Mouse (Mus musculus) forebrain, postnatal 0 days (tissue): ENCODE measurements around the gene Srsf9. TPM values are rescaled to one million over a fixed set of nuclear protein-coding genes. Genes with fewer than 3 reads are reported as not detected.

Experiments
- ATAC-seq: fragments of 200-750 bp; cut with Nextera tagmentation; 2 replicates; pipeline ENCODE4 v1.8.0; 2017; ENCODE audit warnings: mild to moderate bottlenecking, moderate library complexity
- DNase-seq: peaks from one replicate; pipeline ENCODE4 v3.0.0-alpha.2; 2015
- H3K27ac ChIP-seq: fragments of 300-500 bp; sonication (generic); 2 replicates; pipeline ENCODE4 v1.5.1; 2014; ENCODE audit warnings: low read depth, mild to moderate bottlenecking, antibody characterized with exemption, low read length, moderate library complexity, mixed read lengths
- H3K27me3 ChIP-seq: fragments of 300-500 bp; sonication (generic); 2 replicates; pipeline ENCODE4 v1.6.1; 2014; ENCODE audit warnings: mild to moderate bottlenecking, low read length, mixed read lengths; ENCODE audit not compliant: insufficient read depth
- H3K36me3 ChIP-seq: fragments of 300-500 bp; sonication (generic); 2 replicates; pipeline ENCODE4 v1.6.1; 2014; ENCODE audit warnings: mild to moderate bottlenecking, moderate library complexity; ENCODE audit not compliant: insufficient read depth
- H3K4me1 ChIP-seq: fragments of 300-500 bp; sonication (generic); 2 replicates; pipeline ENCODE4 v1.6.1; 2014; ENCODE audit warnings: antibody characterized with exemption; ENCODE audit not compliant: insufficient read depth
- H3K4me2 ChIP-seq: fragments of 300-500 bp; sonication (generic); 2 replicates; pipeline ENCODE4 v1.6.1; 2014; ENCODE audit warnings: low read depth, mild to moderate bottlenecking, moderate library complexity
- H3K4me3 ChIP-seq: fragments of 300-500 bp; sonication (generic); 2 replicates; pipeline ENCODE4 v1.5.1; 2014; ENCODE audit warnings: low read depth, low read length, mixed read lengths
- H3K9ac ChIP-seq: fragments of 300-500 bp; sonication (generic); 2 replicates; pipeline ENCODE4 v1.6.1; 2014; ENCODE audit warnings: mild to moderate bottlenecking
- H3K9me3 ChIP-seq: fragments of 300-500 bp; sonication (generic); 2 replicates; pipeline ENCODE4 v1.6.1; 2016; ENCODE audit warnings: low read length
- CTCF ChIP-seq: sonication (generic); IDR thresholded peaks from 2 replicates; pipeline ENCODE4 v1.5.1; 2016; ENCODE audit warnings: antibody characterized with exemption, control low read depth, low read depth
- WGBS: fragments of 180-500 bp; shearing (Covaris S2); extraction: QIAGEN DNeasy Blood & Tissue Kit; methylation state at CpG from one replicate; pipeline ENCODE4 v1.1.7; 2014; 5-methylcytosine and 5-hydroxymethylcytosine counted together
- polyA plus RNA-seq: library from polyadenylated mRNA; unstranded; fragments of >200 nt; fragmentation: Nextera tagmentation; extraction: Ambion mirVana; gene quantifications from 2 replicates; pipeline ENCODE4 v1.2.1, GENCODE M21; 2015
- total RNA-seq: library from RNA; depleted of rRNA; stranded (reverse); fragments of >200 nt; gene quantifications from 2 replicates; pipeline ENCODE4 v1.2.3, GENCODE M21; 2014; rRNA removed

Gene Srsf9
- total RNA-seq = 43.7 and 49.9 TPM in 2 replicates
- 112 and 117 TPM in 2 replicates for polyA plus RNA-seq

DNA sequence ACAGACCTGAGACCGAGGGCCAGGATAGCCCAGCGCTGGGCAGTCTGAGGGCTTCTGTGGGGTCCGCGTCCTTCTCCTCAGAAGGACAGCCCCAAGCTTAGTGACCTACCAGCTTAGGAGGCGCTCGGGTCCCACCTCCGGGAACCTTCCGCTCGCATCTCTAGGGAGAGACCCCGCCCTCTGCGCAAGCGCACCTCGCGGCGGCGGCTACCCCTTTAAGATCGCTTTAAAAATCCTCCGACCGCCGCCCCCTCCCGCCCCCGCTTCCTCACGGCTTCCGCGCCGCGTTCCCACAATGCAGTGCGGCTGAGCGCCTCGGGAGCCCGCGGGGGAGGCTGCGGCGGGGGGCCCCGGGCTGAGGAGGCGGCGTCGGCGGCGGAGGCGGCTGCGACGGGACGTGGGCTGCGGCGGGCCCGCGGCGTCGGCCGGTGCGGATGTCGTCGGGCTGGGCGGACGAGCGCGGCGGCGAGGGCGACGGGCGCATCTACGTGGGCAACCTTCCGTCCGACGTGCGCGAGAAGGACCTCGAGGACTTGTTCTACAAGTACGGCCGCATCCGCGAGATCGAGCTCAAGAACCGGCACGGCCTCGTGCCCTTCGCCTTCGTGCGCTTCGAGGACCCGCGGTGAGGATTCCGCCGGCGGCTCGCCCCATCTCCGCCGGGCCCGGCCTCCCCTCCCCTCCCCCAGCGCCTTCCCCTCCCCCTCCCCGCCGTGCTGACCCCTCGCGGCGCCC is at the start of gene Srsf9:
Gene Srsf9 (plus strand): TSS at position 303 of the 735 bp plus-strand sequence.
- WGBS = under 1% methylated on average over 89 of the region's 97 CpGs
- TF ChIP-seq CTCF = no peak
- Histone ChIP-seq H3K4me1 (peaks cover 9% of the 10 kb centered on the region; the same call in 1 of the 2 replicates), H3K36me3 (peaks cover 21% of the 10 kb centered on the region), H3K27me3 (no peaks in the 10 kb centered on the region), H3K9me3 (no peaks in the 10 kb centered on the region), H3K4me3 (peak within 1 kb of the TSS; percentile 82), H3K27ac (peak within 1 kb of the TSS; percentile 84), H3K4me2 (peak within 1 kb of the TSS; percentile 90), H3K9ac (peak within 1 kb of the TSS; percentile 85)
- ATAC-seq = peak; percentile 95
- peak; percentile 97 for DNase-seq

DNA sequence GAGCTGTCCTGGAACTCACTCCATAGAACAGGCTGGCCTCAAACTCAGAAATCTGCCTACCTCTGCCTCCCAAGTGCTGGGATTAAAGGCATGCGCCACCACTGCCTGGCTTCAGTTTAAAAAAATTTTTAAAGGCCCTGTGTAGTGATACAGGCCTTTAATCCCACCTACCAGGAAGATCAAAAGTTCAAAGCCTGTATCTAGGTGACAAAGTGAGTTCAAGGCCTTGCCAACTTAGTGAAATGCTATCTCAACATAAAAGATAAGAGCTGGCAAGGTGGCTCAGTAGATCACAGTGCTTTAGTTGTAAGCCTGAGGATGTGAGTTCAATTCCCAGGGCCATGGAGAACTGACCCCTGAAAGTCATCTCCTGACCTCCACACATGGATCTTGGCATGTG is 48.9 kb upstream of the Srsf9 start:
- H3K27me3 ChIP-seq = no peaks in the 10 kb centered on the region
- WGBS = 85% methylated on average over 1 of the region's 1 CpGs
- H3K4me2 ChIP-seq = no peak overlapping the region
- DNase-seq (no peak), ATAC-seq (no peak)
- no peaks in the 10 kb centered on the region for H3K9me3 ChIP-seq
- H3K27ac ChIP-seq = no peak overlapping the region
- no peak for TF ChIP-seq CTCF
- H3K9ac ChIP-seq = no peak overlapping the region
- H3K4me3 ChIP-seq = no peak overlapping the region
- H3K4me1 ChIP-seq = peaks cover 8% of the 10 kb centered on the region
- H3K36me3 ChIP-seq = no peaks in the 10 kb centered on the region

DNA sequence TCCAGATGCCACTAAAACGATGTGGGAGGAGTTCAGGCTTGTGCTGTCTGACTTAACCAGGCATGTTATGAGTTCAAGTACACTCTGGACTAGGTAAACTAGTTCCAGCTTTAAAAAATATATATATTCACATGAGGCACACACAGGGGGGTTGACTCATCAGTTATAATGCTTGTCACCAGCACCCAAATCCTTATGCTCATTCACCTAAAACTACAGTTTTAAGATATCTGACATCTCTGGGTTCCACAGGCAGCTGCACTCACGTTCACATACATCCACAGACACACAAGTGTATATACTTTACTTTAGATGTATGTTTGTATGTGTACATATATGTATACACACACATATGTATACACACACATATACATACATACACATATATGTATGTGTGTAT is 48.2 kb upstream of the Srsf9 start:
- Histone ChIP-seq H3K4me3 (no peak overlapping the region), H3K27ac (no peak overlapping the region), H3K36me3 (peaks cover 5% of the 10 kb centered on the region; the same call in 1 of the 2 replicates), H3K9me3 (no peaks in the 10 kb centered on the region), H3K4me2 (no peak overlapping the region), H3K9ac (no peak overlapping the region), H3K4me1 (peaks cover 5% of the 10 kb centered on the region; the same call in 1 of the 2 replicates), H3K27me3 (no peaks in the 10 kb centered on the region)
- DNase-seq (no peak), ATAC-seq (no peak)
- 58% methylated on average over 2 of the region's 2 CpGs for WGBS
- TF ChIP-seq CTCF = no peak

DNA sequence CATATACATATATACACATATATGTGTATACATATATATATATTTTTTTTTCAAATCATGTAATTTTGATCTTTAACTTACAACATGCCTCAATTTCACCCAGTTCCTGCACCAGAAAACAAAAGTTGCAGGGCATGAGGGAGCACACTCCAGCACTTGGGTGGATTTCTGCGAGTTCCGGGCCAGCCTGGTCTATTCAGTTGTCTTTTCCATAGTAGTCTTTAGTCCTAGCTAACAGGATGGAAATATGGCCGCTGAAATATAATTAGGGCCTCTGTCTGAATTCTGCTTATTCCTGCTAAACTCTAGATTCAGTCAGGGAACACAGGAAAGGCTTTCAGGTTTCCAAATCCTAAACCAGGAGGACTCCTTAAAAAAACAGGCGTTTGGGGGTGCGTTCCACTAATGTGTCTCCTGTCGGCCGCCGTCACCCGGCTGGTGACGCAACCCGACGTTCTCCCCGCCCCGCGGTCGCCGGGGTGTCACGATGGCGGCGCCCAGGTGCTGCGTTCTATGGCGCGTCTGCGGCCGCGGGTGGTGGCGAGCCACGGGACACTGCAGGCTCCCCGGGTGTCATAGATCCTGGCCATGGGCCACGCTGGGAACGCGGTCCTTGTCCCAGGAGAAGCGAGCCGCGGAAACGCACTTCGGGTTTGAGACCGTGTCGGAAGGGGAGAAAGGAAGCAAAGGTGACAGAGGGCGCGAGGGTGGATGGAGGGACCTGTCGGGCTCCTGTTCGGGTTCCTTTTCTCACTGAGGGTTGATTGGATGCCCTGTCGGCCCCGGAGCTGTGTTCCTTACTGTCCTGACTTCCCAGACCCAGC is 47.5 kb upstream of the Srsf9 start, which contains the start of gene Coq5:
Gene Coq5 (plus strand): TSS at position 441 of the 824 bp plus-strand sequence.
- Histone ChIP-seq H3K4me1 (peaks cover 5% of the 10 kb centered on the region; the same call in 1 of the 2 replicates), H3K9me3 (no peaks in the 10 kb centered on the region), H3K4me3 (peak within 1 kb of the TSS; percentile 85), H3K9ac (peak within 1 kb of the TSS; percentile 84), H3K36me3 (peaks cover 10% of the 10 kb centered on the region), H3K27me3 (no peaks in the 10 kb centered on the region), H3K27ac (peak within 1 kb of the TSS; percentile 45), H3K4me2 (peak within 1 kb of the TSS; percentile 73)
- DNase-seq (peak; percentile 92), ATAC-seq (peak; percentile 95)
- TF ChIP-seq CTCF = no peak
- WGBS = 4% methylated on average over 44 of the region's 45 CpGs

DNA sequence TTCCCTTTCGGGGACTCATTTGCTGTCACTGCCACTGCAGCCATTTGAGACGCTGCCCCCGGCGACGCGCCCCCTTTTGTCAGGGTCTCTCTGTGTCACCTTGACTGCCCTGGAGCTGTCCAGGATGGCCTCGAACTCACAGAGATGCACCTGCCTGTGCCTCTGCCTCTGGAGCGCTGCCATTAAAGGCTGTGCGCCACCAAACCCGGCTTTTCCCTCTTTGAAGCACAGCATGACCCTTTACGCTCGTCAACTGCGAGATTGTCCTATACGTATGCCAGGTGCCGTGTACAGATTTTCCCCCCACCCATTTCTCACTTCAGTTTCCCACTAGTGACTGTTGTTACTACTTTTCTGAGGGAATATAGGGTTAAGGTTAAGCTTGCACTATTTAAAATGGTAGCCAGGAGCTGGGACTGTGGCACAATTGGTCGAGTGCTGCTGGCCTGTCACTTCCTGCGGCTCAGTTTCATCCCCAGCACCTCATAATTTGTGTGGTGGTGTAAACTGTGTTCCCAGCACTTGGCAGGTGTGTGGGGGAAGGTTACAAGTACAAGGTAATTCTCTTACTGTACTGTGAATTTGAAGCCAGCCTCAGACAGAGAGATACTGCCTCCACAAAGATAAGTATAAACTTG is 46.8 kb upstream of the Srsf9 start:
- Histone ChIP-seq H3K27ac (peak overlapping the region; percentile 45), H3K4me2 (peak overlapping the region; percentile 73), H3K36me3 (peaks cover 15% of the 10 kb centered on the region), H3K9me3 (no peaks in the 10 kb centered on the region), H3K4me3 (peak overlapping the region; percentile 85), H3K9ac (peak overlapping the region; percentile 84), H3K4me1 (peaks cover 5% of the 10 kb centered on the region; the same call in 1 of the 2 replicates), H3K27me3 (no peaks in the 10 kb centered on the region)
- DNase-seq = no peak
- TF ChIP-seq CTCF = no peak
- ATAC-seq = peak; percentile 28; the same call in 1 of the 2 replicates
- 8% methylated on average over 17 of the region's 17 CpGs for WGBS

DNA sequence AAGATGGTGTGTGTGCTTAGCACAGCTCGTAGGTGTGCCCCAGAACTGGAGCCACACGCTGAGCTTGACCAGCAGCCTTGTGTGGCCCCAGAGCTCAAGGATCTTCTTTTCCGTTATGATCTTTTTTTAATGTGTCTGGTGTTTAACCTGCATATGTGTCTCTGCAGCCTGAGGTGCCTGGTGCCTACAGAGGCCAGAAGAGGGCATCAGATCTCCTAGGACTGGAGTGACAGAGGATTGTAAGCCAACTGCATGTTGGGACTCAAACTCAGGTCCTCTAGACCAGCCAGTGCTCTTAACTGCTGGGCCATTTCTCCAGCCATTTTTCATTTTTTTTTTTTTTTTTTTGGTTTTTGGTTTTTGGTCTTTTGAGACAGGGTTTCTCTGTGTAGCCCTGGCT is 42.2 kb upstream of the Srsf9 start:
- Histone ChIP-seq H3K4me1 (peaks cover 5% of the 10 kb centered on the region; the same call in 1 of the 2 replicates), H3K9me3 (no peaks in the 10 kb centered on the region), H3K27ac (no peak overlapping the region), H3K4me2 (no peak overlapping the region), H3K4me3 (no peak overlapping the region), H3K9ac (no peak overlapping the region), H3K27me3 (no peaks in the 10 kb centered on the region), H3K36me3 (peaks cover 41% of the 10 kb centered on the region)
- ATAC-seq (no peak), DNase-seq (no peak)
- peak; percentile 37; the same call in 1 of the 2 replicates for TF ChIP-seq CTCF
- WGBS = 93% methylated on average over 3 of the region's 3 CpGs
